Mouse (Mus musculus) small intestine, adult 2 months (tissue): Measurements from ENCODE around the gene Xpo4. TPM values are rescaled to one million over a fixed set of nuclear protein-coding genes. Genes with fewer than 3 reads are reported as not detected.

ENCODE experiments used
- H3K27ac ChIP-seq: fragments of 200-500 bp; 2 replicates; pipeline ENCODE4 v1.5.1; 2012; ENCODE audit warnings: low read depth, low read length, control low read depth, inconsistent platforms; ENCODE audit not compliant: insufficient read depth
- H3K27me3 ChIP-seq: fragments of 200-500 bp; 2 replicates; pipeline ENCODE4 v1.6.1; 2012; ENCODE audit warnings: mild to moderate bottlenecking, moderate library complexity, low read length, inconsistent platforms; ENCODE audit not compliant: control insufficient read depth, insufficient read depth
- H3K36me3 ChIP-seq: fragments of 200-500 bp; 2 replicates; pipeline ENCODE4 v1.6.1; 2012; ENCODE audit warnings: mild to moderate bottlenecking, low read length, control low read depth, inconsistent platforms; ENCODE audit not compliant: control insufficient read depth, insufficient read depth
- H3K4me1 ChIP-seq: fragments of 200-500 bp; 2 replicates; pipeline ENCODE4 v1.6.1; 2012; ENCODE audit warnings: low read length, inconsistent platforms, mixed read lengths; ENCODE audit not compliant: control insufficient read depth, insufficient read depth, insufficient read length
- H3K4me3 ChIP-seq: fragments of 200-500 bp; 2 replicates; pipeline ENCODE4 v1.5.1; 2012; ENCODE audit warnings: low read depth, mild to moderate bottlenecking, control low read depth, inconsistent platforms, low read length, moderate library complexity
- CTCF ChIP-seq: fragments of 200-500 bp; IDR thresholded peaks from 2 replicates; pipeline ENCODE4 v1.5.1; 2012; ENCODE audit warnings: low read depth, mild to moderate bottlenecking, control low read depth, inconsistent platforms, low read length, moderate library complexity, mixed read lengths; ENCODE audit not compliant: insufficient replicate concordance, insufficient read length; ENCODE audit errors: extremely low read depth
- POLR2A ChIP-seq: fragments of 200-500 bp; IDR thresholded peaks from 2 replicates; pipeline ENCODE4 v1.6.1; 2012; ENCODE audit warnings: low read depth, mild to moderate bottlenecking, control low read depth, inconsistent platforms, low read length, moderate library complexity
- WGBS: fragments of 180-500 bp; shearing (Covaris S2); methylation state at CpG from one replicate; pipeline ENCODE4 v1.1.7; 2018; 5-methylcytosine and 5-hydroxymethylcytosine counted together
- polyA plus RNA-seq: library from polyadenylated mRNA; depleted of rRNA; stranded (reverse); fragments of >200 nt; gene quantifications from 2 replicates; pipeline ENCODE4 v1.2.3, GENCODE M21; 2012

The Xpo4 gene
- polyA plus RNA-seq, 1 experiment, result 0.66 TPM

DNA sequence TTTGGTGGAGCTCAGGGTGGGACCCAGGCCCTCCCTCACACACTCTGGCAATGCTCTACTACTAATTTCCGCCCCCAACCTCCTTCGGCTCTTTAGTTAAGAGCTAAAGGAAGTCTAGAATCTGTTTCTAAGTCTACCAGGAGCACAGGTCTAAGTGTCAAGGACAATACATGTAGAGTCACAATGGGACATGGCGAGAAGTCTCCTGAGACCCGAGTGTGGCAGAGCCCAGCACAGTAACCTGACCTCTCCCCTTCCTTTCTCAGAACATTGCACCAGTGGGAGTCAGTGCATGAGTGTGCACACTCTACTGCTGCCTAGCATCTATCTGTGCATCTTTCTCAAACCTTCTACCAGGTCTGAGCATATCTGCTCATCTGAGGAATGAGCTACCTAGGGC lies 40.5 kb upstream of the Xpo4 start:
- TF ChIP-seq POLR2A, result no peak
- TF ChIP-seq CTCF, result no peak
- H3K4me1 ChIP-seq, result peaks cover 11% of the 10 kb centered on the region
- H3K4me3 ChIP-seq, result no peak overlapping the region
- no peaks in the 10 kb centered on the region for H3K27me3 ChIP-seq
- 86% methylated on average over 4 of the region's 4 CpGs for WGBS
- no peak overlapping the region for H3K27ac ChIP-seq
- no peaks in the 10 kb centered on the region for H3K36me3 ChIP-seq

DNA sequence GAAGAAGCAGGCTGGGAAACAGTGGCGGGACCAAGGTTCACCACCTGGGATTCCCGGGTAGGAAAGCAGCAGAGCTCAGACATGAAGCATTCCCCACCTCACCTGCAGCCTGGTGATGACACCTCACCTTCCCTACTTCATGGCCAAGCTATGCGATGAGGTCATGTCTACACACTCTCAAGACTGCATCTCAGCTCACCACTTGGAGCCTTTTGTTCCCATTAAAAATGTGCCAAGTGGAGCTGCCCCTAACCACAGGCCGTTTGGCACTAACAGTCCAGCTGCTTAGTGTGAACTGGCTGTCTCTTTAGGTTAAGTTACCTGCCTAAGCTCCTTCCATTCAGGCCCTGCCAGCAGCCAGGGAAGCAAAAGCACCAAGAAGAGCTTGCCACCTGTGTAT lies 39.8 kb upstream of the Xpo4 start:
- Histone ChIP-seq H3K4me3 (no peak overlapping the region), H3K27ac (no peak overlapping the region), H3K4me1 (peaks cover 11% of the 10 kb centered on the region), H3K27me3 (no peaks in the 10 kb centered on the region), H3K36me3 (peaks cover 2% of the 10 kb centered on the region; the same call in 1 of the 2 replicates)
- 74% methylated on average over 4 of the region's 4 CpGs for WGBS
- no peak for TF ChIP-seq POLR2A
- TF ChIP-seq CTCF, result no peak

DNA sequence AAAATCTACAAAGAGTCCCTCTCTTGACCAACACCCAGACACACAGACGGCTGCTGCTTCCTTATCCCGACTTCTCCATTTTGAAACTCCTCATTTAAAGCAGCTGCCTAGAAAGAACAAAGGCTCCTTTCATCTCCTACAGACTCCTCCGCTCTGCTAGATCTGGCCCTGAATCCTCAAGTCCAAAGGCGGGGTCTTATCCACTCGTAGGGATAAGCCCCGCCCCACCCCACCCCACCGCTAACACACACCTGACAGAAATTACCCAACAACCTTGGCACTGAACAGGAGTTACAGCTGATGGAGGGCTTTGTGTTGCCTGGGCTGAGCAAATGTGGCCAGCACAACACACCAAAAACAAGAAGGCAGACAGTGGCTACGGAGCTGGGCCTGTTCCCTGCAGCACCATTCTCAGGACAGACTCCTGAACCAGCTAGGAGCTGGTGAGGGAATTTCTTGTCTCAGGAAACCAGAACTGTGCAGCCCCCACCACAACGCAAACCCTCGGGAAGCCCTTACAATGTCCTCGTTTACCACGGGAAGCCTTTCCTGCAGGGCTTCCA lies 36.8 kb upstream of the Xpo4 start:
- 35% methylated on average over 12 of the region's 12 CpGs for WGBS
- no peak for TF ChIP-seq POLR2A
- no peak for TF ChIP-seq CTCF
- no peak overlapping the region for H3K4me3 ChIP-seq
- no peaks in the 10 kb centered on the region for H3K27me3 ChIP-seq
- no peak overlapping the region for H3K27ac ChIP-seq
- peaks cover 15% of the 10 kb centered on the region for H3K36me3 ChIP-seq
- H3K4me1 ChIP-seq, result peaks cover 2% of the 10 kb centered on the region; the same call in 1 of the 2 replicates

DNA sequence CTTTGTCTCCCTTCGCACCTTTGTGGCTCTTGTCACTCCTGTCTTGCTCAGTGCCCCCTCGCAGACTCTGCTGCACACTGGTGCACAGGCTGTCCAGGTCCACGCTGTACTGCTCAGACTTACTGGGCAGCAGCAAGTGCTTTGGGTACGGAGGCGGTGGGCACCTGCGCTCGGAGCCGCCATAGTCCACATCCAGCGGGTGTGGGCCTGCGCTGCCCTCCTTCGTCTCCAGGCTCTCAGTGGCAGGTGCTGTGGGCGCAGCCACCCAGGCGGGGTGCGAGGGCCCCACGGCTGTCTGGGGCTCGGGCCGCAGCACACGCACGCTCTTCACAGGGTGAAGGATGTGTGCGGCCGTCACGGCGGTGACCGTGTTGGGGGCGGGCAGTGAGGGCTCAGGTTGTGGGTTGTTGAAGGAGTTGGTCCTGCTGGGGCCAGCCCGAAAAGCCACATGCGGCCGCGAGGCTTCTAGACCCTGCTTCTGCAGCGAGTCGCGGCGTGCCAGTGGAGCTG lies 34.3 kb upstream of the Xpo4 start:
- peaks cover 27% of the 10 kb centered on the region for H3K36me3 ChIP-seq
- 97% methylated on average over 33 of the region's 33 CpGs for WGBS
- no peaks in the 10 kb centered on the region for H3K27me3 ChIP-seq
- no peak overlapping the region for H3K27ac ChIP-seq
- H3K4me3 ChIP-seq, result no peak overlapping the region
- H3K4me1 ChIP-seq, result peaks cover 2% of the 10 kb centered on the region; the same call in 1 of the 2 replicates
- no peak for TF ChIP-seq CTCF
- TF ChIP-seq POLR2A, result no peak

DNA sequence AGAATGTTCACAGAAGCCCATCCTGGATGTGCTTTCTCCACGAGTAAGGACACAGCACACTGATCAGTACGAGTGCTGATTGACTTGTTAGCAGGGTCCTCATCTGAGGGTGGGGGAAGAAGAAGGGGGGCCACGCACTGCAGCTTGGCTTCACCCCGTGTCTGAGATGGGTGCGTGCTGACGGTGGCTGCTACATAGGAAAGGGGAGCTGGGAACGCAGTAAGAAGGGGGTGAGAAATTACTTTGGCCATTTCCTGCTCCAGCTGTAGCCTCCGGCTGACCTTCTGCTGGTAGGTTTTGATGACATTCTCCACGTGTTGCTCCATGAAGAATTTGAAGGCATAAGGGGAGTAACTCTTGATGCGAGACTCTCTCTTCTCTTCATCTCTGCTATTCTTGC lies 33.8 kb upstream of the Xpo4 start:
- TF ChIP-seq CTCF (no peak), POLR2A (no peak)

DNA sequence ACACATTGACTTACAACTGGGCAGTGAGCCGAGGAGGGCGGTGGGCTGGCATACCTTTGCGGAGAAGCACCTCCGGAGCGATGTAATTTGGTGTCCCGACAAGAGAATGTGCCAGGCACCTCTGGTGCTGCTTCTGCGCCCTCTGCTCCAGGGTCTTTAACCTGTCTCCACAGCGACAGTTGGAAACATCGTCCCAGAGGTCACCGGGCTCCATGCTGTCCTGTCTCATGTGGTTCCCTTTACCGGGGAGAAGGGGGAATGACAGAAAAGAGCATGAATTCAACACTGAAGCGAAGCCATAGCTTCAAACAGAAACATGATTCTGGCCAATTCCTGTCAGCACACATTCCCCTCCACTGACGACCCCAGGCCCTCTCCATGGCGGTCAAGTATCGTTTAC lies 30.8 kb upstream of the Xpo4 start:
- no peak for TF ChIP-seq POLR2A
- TF ChIP-seq CTCF, result no peak
- Histone ChIP-seq H3K27me3 (no peaks in the 10 kb centered on the region), H3K27ac (no peak overlapping the region), H3K4me1 (no peaks in the 10 kb centered on the region), H3K36me3 (peaks cover 30% of the 10 kb centered on the region), H3K4me3 (no peak overlapping the region)
- WGBS, result 98% methylated on average over 15 of the region's 15 CpGs

More for the DNA sequence above, 33.8 kb upstream of the Xpo4 start:
- Histone ChIP-seq H3K27me3 (no peaks in the 10 kb centered on the region), H3K36me3 (peaks cover 30% of the 10 kb centered on the region), H3K4me3 (no peak overlapping the region), H3K4me1 (peaks cover 2% of the 10 kb centered on the region; the same call in 1 of the 2 replicates), H3K27ac (no peak overlapping the region)
- WGBS, result 88% methylated on average over 10 of the region's 10 CpGs

DNA sequence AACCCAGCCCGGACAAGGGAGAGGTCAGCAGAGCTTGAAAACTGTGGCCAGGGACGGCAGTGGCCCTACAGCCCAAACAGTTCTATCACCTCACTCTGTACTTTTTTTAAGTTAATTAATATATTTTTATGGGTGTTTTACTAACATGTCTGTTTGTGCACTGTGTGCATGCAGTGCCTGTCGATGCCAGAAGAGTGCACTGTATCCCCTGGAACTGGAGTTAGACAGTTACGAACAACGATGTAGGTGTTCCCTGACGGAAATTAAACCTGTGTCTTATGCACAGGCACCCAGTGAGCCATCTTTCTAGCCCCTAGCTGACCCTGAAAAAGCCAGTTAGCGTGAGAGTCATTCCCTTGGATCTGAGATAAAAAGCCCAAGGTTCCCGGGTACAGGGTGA lies 30.3 kb upstream of the Xpo4 start:
- Histone ChIP-seq H3K4me3 (no peak overlapping the region), H3K36me3 (peaks cover 32% of the 10 kb centered on the region), H3K4me1 (no peaks in the 10 kb centered on the region), H3K27ac (no peak overlapping the region), H3K27me3 (no peaks in the 10 kb centered on the region)
- WGBS, result 91% methylated on average over 8 of the region's 8 CpGs
- TF ChIP-seq POLR2A (no peak), CTCF (peak; percentile 16; the same call in 1 of the 2 replicates)
